Mouse (Mus musculus) neural tube, embryonic 11.5 days (tissue): ENCODE data around the gene Cxcl3. TPM values are rescaled to one million over a fixed set of nuclear protein-coding genes. Genes with fewer than 3 reads are reported as not detected.

Experiments
- ATAC-seq: fragments of 200-750 bp; cut with Nextera tagmentation; 2 replicates; pipeline ENCODE4 v1.8.0; 2017; ENCODE audit warnings: moderate number of reproducible peaks, mild to moderate bottlenecking, moderate TSS enrichment, moderate library complexity; ENCODE audit not compliant: insufficient read depth, low FRiP score, low TSS enrichment
- DNase-seq: peaks from one replicate; pipeline ENCODE4 v3.0.0-alpha.2; 2015; ENCODE audit warnings: low spot score
- H3K27ac ChIP-seq: fragments of 300-500 bp; sonication (generic); 2 replicates; pipeline ENCODE4 v1.5.1; 2014; ENCODE audit warnings: low read depth, mild to moderate bottlenecking, low read length
- H3K27me3 ChIP-seq: fragments of 300-500 bp; sonication (generic); 2 replicates; pipeline ENCODE4 v1.6.1; 2014; ENCODE audit warnings: mild to moderate bottlenecking, low read length, mixed read lengths; ENCODE audit not compliant: control insufficient read depth, insufficient read depth
- H3K36me3 ChIP-seq: fragments of 300-500 bp; sonication (generic); 2 replicates; pipeline ENCODE4 v1.6.1; 2014; ENCODE audit warnings: mild to moderate bottlenecking, low read length, moderate library complexity, mixed read lengths; ENCODE audit not compliant: control insufficient read depth, insufficient read depth
- H3K4me1 ChIP-seq: fragments of 300-500 bp; sonication (generic); 2 replicates; pipeline ENCODE4 v1.6.1; 2014; ENCODE audit warnings: low read length, mixed read lengths; ENCODE audit not compliant: control insufficient read depth, insufficient read depth
- H3K4me2 ChIP-seq: fragments of 300-500 bp; sonication (generic); 2 replicates; pipeline ENCODE4 v1.6.1; 2014; ENCODE audit warnings: low read depth, mild to moderate bottlenecking, moderate library complexity
- H3K4me3 ChIP-seq: fragments of 300-500 bp; sonication (generic); 2 replicates; pipeline ENCODE4 v1.5.1; 2014; ENCODE audit warnings: low read depth, low read length
- H3K9ac ChIP-seq: fragments of 300-500 bp; sonication (generic); 2 replicates; pipeline ENCODE4 v1.6.1; 2014; ENCODE audit warnings: mild to moderate bottlenecking, low read length
- H3K9me3 ChIP-seq: fragments of 300-500 bp; sonication (generic); 2 replicates; pipeline ENCODE4 v1.6.1; 2016; ENCODE audit warnings: low read length; ENCODE audit not compliant: control insufficient read depth
- WGBS: fragments of 180-500 bp; shearing (Covaris S2); extraction: QIAGEN DNeasy Blood & Tissue Kit; methylation state at CpG from one replicate; pipeline ENCODE4 v1.1.7; 2014; 5-methylcytosine and 5-hydroxymethylcytosine counted together
- microRNA-seq: library from miRNA; unstranded; fragments of <30 nt; microRNA quantifications from one replicate; pipeline ENCODE4, GENCODE M21; 2016
- polyA plus RNA-seq: library from polyadenylated mRNA; unstranded; fragments of >200 nt; fragmentation: Nextera tagmentation; extraction: Ambion mirVana; gene quantifications from 2 replicates; pipeline ENCODE4 v1.2.1, GENCODE M21; 2014

Gene Cxcl3
- polyA plus RNA-seq, 1 experiment from 2014 or later = not detected

GRCm38 (mm10) chr5:90807176-90807950 is 21.5 kb downstream of the Cxcl3 start:
- Histone ChIP-seq H3K9me3 (no peaks in the 10 kb centered on the region), H3K27ac (no peak overlapping the region), H3K4me3 (no peak overlapping the region), H3K4me2 (no peak overlapping the region), H3K9ac (no peak overlapping the region), H3K27me3 (no peaks in the 10 kb centered on the region), H3K36me3 (no peaks in the 10 kb centered on the region), H3K4me1 (no peaks in the 10 kb centered on the region)
- DNase-seq (no peak), ATAC-seq (no peak)
- WGBS = 78% methylated on average over 3 of the region's 3 CpGs

- no peaks in the 10 kb centered on the region for H3K4me1 ChIP-seq
- H3K4me3 ChIP-seq = no peak overlapping the region
- H3K9me3 ChIP-seq = no peaks in the 10 kb centered on the region
- no peak overlapping the region for H3K9ac ChIP-seq
- ATAC-seq (no peak), DNase-seq (no peak)
- no peak overlapping the region for H3K4me2 ChIP-seq
- no peaks in the 10 kb centered on the region for H3K36me3 ChIP-seq
- H3K27ac ChIP-seq = no peak overlapping the region
- no peaks in the 10 kb centered on the region for H3K27me3 ChIP-seq
Observed at GRCm38 (mm10) chr5:90819756-90820155, 33.9 kb downstream of the Cxcl3 start.

DNA sequence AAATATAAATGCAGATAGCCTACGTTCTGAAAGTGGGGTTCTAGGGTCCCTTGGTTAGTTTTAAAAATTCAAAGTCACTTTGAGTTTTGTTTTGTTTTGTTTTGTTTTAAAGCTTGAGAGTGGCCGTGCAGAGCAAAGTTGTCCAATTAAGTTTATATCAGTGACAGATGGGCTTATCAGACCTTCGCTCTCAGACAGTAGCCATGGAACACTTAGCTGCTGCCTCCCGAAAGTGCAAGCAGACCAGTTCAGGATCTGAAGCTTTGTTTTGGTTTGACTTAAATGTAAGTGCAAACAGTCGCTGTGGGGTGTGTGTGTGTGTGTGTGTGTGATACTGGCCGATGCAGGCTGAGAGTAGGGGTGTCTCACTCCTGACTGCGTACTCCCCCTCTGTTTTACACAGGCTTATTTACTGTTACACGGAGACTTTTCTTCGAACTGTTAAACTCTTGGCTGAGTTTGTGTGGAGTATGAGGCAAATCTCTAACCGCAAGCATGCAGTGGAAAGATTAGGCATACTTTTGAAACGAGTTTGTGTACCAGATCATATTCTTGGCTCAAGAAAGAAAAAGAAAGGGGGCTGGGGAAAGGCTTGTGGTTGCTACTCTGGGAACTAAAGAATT is 46.4 kb downstream of the Cxcl3 start:
- no peak overlapping the region for H3K9ac ChIP-seq
- WGBS = 87% methylated on average over 11 of the region's 11 CpGs
- no peak overlapping the region for H3K4me3 ChIP-seq
- no peak overlapping the region for H3K27ac ChIP-seq
- DNase-seq (no peak), ATAC-seq (no peak)
- no peak overlapping the region for H3K4me2 ChIP-seq
- no peaks in the 10 kb centered on the region for H3K27me3 ChIP-seq
- H3K4me1 ChIP-seq = no peaks in the 10 kb centered on the region
- no peaks in the 10 kb centered on the region for H3K9me3 ChIP-seq
- H3K36me3 ChIP-seq = no peaks in the 10 kb centered on the region

- 86% methylated on average over 8 of the region's 8 CpGs for WGBS
- Histone ChIP-seq H3K4me3 (no peak overlapping the region), H3K36me3 (no peaks in the 10 kb centered on the region), H3K27ac (no peak overlapping the region), H3K27me3 (no peaks in the 10 kb centered on the region), H3K9ac (no peak overlapping the region), H3K4me2 (no peak overlapping the region), H3K9me3 (no peaks in the 10 kb centered on the region), H3K4me1 (no peaks in the 10 kb centered on the region)
- no peak for ATAC-seq
- no peak for DNase-seq
Observed at GRCm38 (mm10) chr5:90832768-90833388, 47.0 kb downstream of the Cxcl3 start.

GRCm38 (mm10) chr5:90834436-90834835 is 48.5 kb downstream of the Cxcl3 start:
- Histone ChIP-seq H3K4me3 (no peak overlapping the region), H3K27ac (no peak overlapping the region), H3K36me3 (no peaks in the 10 kb centered on the region), H3K27me3 (no peaks in the 10 kb centered on the region), H3K4me1 (no peaks in the 10 kb centered on the region), H3K9me3 (no peaks in the 10 kb centered on the region), H3K9ac (no peak overlapping the region), H3K4me2 (no peak overlapping the region)
- WGBS = 90% methylated on average over 4 of the region's 4 CpGs
- no peak for DNase-seq
- no peak for ATAC-seq

DNA sequence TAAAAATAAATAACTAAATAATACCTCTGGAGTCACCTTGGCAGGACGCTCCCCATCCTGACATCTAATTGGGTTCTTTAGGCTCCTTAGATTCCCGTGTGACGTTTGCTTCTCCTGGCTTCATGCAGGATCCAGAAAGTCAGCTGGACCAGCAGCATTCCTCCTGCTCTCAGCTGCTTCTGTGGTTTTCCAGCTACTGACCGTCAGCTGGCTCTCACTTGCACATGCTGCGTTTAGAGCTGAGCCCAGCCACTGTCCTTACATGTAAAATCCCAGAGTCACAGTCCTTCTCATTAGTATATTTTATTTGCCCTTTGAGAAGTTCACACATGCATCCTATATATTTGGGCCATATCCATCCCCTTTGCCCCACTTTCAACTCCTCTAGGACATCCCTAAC is 52.7 kb downstream of the Cxcl3 start:
- DNase-seq (no peak), ATAC-seq (no peak)
- no peak overlapping the region for H3K27ac ChIP-seq
- no peaks in the 10 kb centered on the region for H3K27me3 ChIP-seq
- H3K9me3 ChIP-seq = no peaks in the 10 kb centered on the region
- no peak overlapping the region for H3K4me2 ChIP-seq
- 75% methylated on average over 5 of the region's 5 CpGs for WGBS
- H3K36me3 ChIP-seq = no peaks in the 10 kb centered on the region
- no peak overlapping the region for H3K9ac ChIP-seq
- H3K4me3 ChIP-seq = no peak overlapping the region
- H3K4me1 ChIP-seq = no peaks in the 10 kb centered on the region

Small RNA genes within 50 kb of the gene (microRNA-seq; reads per million reads assigned to microRNA genes)
- gene Gm24322 = not detected

Other genes with a start within 250 kb of the Cxcl3 start
- not detected in 2 replicates for gene 5830473C10Rik, start 225.0 kb upstream of the Cxcl3 start, polyA plus RNA-seq
- 0.50 and 0.57 TPM in 2 replicates for gene Rassf6, start 145.4 kb upstream of the Cxcl3 start, polyA plus RNA-seq
- 0.15 TPM in 1 of 2 replicates, not detected in the other for gene Cxcl5, start 26.7 kb upstream of the Cxcl3 start, polyA plus RNA-seq
- gene Ppbp, start 17.6 kb upstream of the Cxcl3 start, polyA plus RNA-seq = 21.7 and 21.8 TPM in 2 replicates
- gene Pf4, start 13.7 kb upstream of the Cxcl3 start, polyA plus RNA-seq = 71.4 and 79.6 TPM in 2 replicates
- 0.38 TPM in 1 of 2 replicates, not detected in the other for gene Cxcl15, start 8.4 kb downstream of the Cxcl3 start, polyA plus RNA-seq
- gene Cxcl1, start 105.1 kb downstream of the Cxcl3 start, polyA plus RNA-seq = not detected in 2 replicates
- gene Cxcl2, start 117.8 kb downstream of the Cxcl3 start, polyA plus RNA-seq = not detected in 2 replicates
- gene Mthfd2l, start 145.0 kb downstream of the Cxcl3 start, polyA plus RNA-seq = 87.7 and 93.3 TPM in 2 replicates
- gene Epgn, start 241.4 kb downstream of the Cxcl3 start, polyA plus RNA-seq = 0.25 and 0.27 TPM in 2 replicates